Mouse (Mus musculus) lung, postnatal 0 days (tissue): ENCODE measurements at regions not wholly inside any gene's neighbourhood (a gene's known extent, or its start where the extent isn't known, plus 50 kb on each side); places are given as distances from the start of the nearest gene placed in this dataset.

Source experiments
- ATAC-seq: fragments of 200-750 bp; cut with Nextera tagmentation; 2 replicates; pipeline ENCODE4 v1.8.0; 2017; ENCODE audit warnings: moderate library complexity
- DNase-seq: peaks from one replicate; pipeline ENCODE4 v3.0.0-alpha.2; 2016; ENCODE audit warnings: low spot score
- H3K27ac ChIP-seq: fragments of 300-500 bp; sonication (generic); 2 replicates; pipeline ENCODE4 v1.5.1; 2014; ENCODE audit warnings: antibody characterized with exemption, mild to moderate bottlenecking, low read length, mixed read lengths
- H3K27me3 ChIP-seq: fragments of 300-500 bp; sonication (generic); replicated peaks from 2 replicates; pipeline ENCODE4 v1.6.1; 2014; ENCODE audit warnings: low read length, mixed read lengths; ENCODE audit not compliant: insufficient read depth
- H3K36me3 ChIP-seq: fragments of 300-500 bp; sonication (generic); 2 replicates; pipeline ENCODE4 v1.6.1; 2014; ENCODE audit warnings: low read length, mixed read lengths; ENCODE audit not compliant: insufficient read depth
- H3K4me1 ChIP-seq: fragments of 300-500 bp; sonication (generic); 2 replicates; pipeline ENCODE4 v1.6.1; 2014; ENCODE audit warnings: antibody characterized with exemption, low read depth, low read length, mixed read lengths; ENCODE audit not compliant: insufficient read depth
- H3K4me2 ChIP-seq: fragments of 300-500 bp; sonication (generic); replicated peaks from 2 replicates; pipeline ENCODE4 v1.6.1; 2014; ENCODE audit warnings: low read depth, mild to moderate bottlenecking, low read length, moderate library complexity, mixed read lengths
- H3K4me3 ChIP-seq: fragments of 300-500 bp; sonication (generic); 2 replicates; pipeline ENCODE4 v1.5.1; 2014; ENCODE audit warnings: low read depth, low read length
- H3K9ac ChIP-seq: fragments of 300-500 bp; sonication (generic); replicated peaks from 2 replicates; pipeline ENCODE4 v1.6.1; 2014; ENCODE audit warnings: low read depth, mild to moderate bottlenecking
- H3K9me3 ChIP-seq: fragments of 300-500 bp; sonication (generic); 2 replicates; pipeline ENCODE4 v1.6.1; 2016; ENCODE audit warnings: low read length, mixed read lengths
- CTCF ChIP-seq: IDR thresholded peaks from 2 replicates; pipeline ENCODE4 v1.5.1; 2016; ENCODE audit warnings: antibody characterized with exemption, mild to moderate bottlenecking
- EP300 ChIP-seq: IDR thresholded peaks from 2 replicates; pipeline ENCODE4 v1.6.1; 2016; ENCODE audit warnings: antibody characterized with exemption, mild to moderate bottlenecking, control low read depth
- WGBS: fragments of 180-500 bp; shearing (Covaris S2); extraction: QIAGEN DNeasy Blood & Tissue Kit; methylation state at CpG from one replicate; pipeline ENCODE4 v1.1.7; 2014; 5-methylcytosine and 5-hydroxymethylcytosine counted together

DNA sequence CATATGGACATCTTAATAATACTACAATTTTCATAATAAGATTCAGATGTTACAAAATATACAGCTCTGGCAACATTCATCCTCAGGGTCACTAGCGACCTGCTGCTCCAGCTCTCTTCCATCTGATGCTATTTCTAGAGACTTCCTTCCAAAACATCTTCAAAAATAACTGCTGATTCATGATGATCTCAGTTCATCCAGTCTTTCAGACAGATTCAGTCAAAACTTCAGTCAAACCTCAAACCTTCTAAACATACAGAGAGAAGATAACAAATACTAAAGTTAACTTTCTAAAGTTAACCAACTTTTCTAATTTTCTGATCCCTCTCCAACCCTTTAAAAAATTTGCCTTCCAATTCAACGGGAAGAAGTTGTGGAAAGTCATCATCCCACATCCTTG, 397.2 kb downstream of the Slco6d1 start:
- no peak overlapping the region for H3K27ac ChIP-seq
- ATAC-seq, result no peak
- no peak for DNase-seq
- no peaks in the 10 kb centered on the region for H3K4me1 ChIP-seq
- no peaks in the 10 kb centered on the region for H3K9me3 ChIP-seq
- no peak overlapping the region for H3K9ac ChIP-seq
- no peak for TF ChIP-seq EP300
- no peak for TF ChIP-seq CTCF
- H3K36me3 ChIP-seq, result no peaks in the 10 kb centered on the region
- no peak overlapping the region for H3K4me2 ChIP-seq
- WGBS, result 69% methylated on average over 2 of the region's 2 CpGs
- H3K4me3 ChIP-seq, result no peak overlapping the region
- H3K27me3 ChIP-seq, result no peaks in the 10 kb centered on the region

DNA sequence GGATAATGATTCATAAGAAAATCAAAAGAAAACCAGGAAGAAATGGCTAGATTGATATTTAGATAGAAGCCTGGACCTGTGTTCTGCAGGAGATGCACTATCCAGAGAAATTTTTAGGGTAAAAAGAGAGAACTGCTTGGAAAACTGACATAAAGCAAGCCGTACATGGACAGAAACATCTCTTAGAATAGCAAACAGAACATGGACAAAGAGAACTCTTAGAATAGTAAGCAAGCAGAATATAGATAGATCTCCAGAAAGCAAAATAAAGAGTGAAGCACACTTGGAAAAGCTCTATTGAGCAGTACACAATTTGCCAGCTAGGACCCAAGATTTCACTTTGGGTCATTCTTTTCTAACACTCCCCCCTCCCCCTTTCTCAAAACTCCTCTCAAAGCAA, 439.3 kb downstream of the Slco6d1 start:
- H3K4me2 ChIP-seq, result no peak overlapping the region
- TF ChIP-seq CTCF (no peak), EP300 (no peak)
- DNase-seq (no peak), ATAC-seq (no peak)
- H3K4me3 ChIP-seq, result no peak overlapping the region
- H3K27me3 ChIP-seq, result no peaks in the 10 kb centered on the region
- H3K27ac ChIP-seq, result no peak overlapping the region
- no peak overlapping the region for H3K9ac ChIP-seq
- H3K36me3 ChIP-seq, result no peaks in the 10 kb centered on the region
- 67% methylated on average over 1 of the region's 1 CpGs for WGBS
- no peaks in the 10 kb centered on the region for H3K9me3 ChIP-seq
- no peaks in the 10 kb centered on the region for H3K4me1 ChIP-seq

DNA sequence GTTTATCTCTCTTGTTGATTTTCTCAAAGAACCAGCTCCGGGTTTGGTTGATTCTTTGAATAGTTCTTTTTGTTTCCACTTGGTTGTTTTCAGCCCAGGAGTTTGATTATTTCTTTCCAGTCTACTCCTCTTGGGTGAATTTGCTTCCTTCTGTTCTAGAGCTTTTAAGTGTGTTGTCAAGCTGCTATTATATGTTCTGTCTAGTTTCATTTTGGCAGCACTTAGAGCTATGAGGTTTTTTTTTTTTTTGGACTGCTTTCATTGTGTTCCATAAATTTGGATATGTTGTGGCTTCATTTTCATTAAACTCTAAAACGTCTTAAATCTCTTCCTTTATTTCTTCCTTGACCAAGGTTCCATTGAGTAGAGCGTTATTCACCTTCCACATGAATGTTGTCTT, 485.3 kb downstream of the Slco6d1 start:
- Histone ChIP-seq H3K9me3 (no peaks in the 10 kb centered on the region), H3K9ac (no peak overlapping the region), H3K36me3 (no peaks in the 10 kb centered on the region), H3K4me1 (no peaks in the 10 kb centered on the region), H3K4me2 (no peak overlapping the region), H3K27me3 (no peaks in the 10 kb centered on the region), H3K27ac (no peak overlapping the region), H3K4me3 (no peak overlapping the region)
- no peak for ATAC-seq
- TF ChIP-seq EP300, result no peak
- no peak for TF ChIP-seq CTCF
- 72% methylated on average over 3 of the region's 3 CpGs for WGBS
- DNase-seq, result no peak

DNA sequence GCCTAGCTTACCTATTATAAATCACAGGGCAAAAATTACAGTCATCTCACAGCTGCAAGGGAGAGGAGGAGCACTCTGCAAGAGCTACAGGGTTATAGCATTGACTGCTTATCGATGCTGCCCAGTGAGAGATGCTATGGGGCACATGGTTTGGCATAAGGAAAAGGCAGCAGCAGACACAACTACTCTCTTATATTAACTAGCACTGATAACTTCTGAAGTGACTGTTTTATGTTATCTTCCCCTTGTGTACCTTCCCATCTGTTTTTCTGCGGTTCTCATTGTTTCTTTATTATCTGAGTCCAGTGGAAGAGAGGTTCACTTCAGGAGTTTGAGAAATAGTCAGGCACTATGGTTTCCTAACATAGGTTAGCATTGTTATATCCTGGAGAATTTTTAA, 502.1 kb downstream of the Slco6d1 start:
- no peak for ATAC-seq
- no peak overlapping the region for H3K4me2 ChIP-seq
- no peak for TF ChIP-seq EP300
- no peak for TF ChIP-seq CTCF
- no peaks in the 10 kb centered on the region for H3K9me3 ChIP-seq
- no peaks in the 10 kb centered on the region for H3K36me3 ChIP-seq
- no peak overlapping the region for H3K4me3 ChIP-seq
- H3K27me3 ChIP-seq, result no peaks in the 10 kb centered on the region
- DNase-seq, result no peak
- H3K27ac ChIP-seq, result no peak overlapping the region
- WGBS, result 83% methylated on average over 2 of the region's 2 CpGs
- H3K4me1 ChIP-seq, result no peaks in the 10 kb centered on the region
- no peak overlapping the region for H3K9ac ChIP-seq

DNA sequence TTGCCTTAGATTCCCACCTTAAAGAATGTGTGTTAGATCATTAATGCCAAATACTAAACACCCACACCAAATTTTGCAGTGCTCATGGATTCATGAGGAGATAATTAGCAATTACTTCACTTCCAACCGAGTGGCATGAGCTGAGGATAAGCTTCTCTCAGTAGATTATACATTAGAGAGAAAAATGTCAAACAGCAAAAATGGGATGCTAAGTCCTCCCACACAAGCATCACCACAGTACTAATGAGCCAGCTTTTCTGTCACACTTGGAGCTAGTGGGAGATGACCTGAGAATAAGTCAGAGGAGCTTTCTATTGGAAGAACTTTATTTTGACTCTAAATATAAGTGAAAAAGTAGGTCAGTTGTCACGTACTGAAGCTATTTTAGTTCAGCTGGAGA, 504.0 kb downstream of the Slco6d1 start:
- Histone ChIP-seq H3K36me3 (no peaks in the 10 kb centered on the region), H3K9me3 (no peaks in the 10 kb centered on the region), H3K4me1 (no peaks in the 10 kb centered on the region), H3K27me3 (no peaks in the 10 kb centered on the region), H3K27ac (no peak overlapping the region), H3K9ac (no peak overlapping the region), H3K4me2 (no peak overlapping the region), H3K4me3 (no peak overlapping the region)
- TF ChIP-seq EP300, result no peak
- no peak for TF ChIP-seq CTCF
- whole genome bisulfite sequencing, result 62% methylated on average over 2 of the region's 2 CpGs
- DNase-seq (no peak), ATAC-seq (no peak)

DNA sequence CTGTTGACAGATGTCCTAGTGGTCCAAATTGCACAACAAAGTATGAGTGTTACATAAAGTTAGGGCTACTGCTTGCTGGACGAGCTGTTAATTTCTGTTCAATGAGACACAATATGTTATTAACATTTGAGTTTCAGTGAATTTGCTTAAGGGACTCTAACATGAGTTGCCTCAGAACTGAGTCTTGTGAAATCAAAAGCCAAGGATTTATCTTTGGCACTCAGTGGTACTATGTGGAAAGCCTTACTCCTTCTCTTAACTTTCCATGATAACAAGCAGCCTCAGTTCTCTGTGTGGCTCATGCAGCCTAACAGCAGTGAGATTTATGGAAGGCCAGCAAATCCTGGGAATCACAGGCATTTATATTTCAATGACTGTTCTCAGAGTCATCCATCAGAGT, 510.0 kb downstream of the Slco6d1 start:
- no peak overlapping the region for H3K4me3 ChIP-seq
- WGBS, result 49% methylated on average over 1 of the region's 1 CpGs
- no peak overlapping the region for H3K4me2 ChIP-seq
- ATAC-seq (no peak), DNase-seq (peak; percentile 38)
- TF ChIP-seq CTCF (no peak), EP300 (no peak)
- H3K27ac ChIP-seq, result no peak overlapping the region
- no peak overlapping the region for H3K9ac ChIP-seq
- H3K36me3 ChIP-seq, result no peaks in the 10 kb centered on the region
- H3K27me3 ChIP-seq, result no peaks in the 10 kb centered on the region
- no peaks in the 10 kb centered on the region for H3K4me1 ChIP-seq
- no peaks in the 10 kb centered on the region for H3K9me3 ChIP-seq

DNA sequence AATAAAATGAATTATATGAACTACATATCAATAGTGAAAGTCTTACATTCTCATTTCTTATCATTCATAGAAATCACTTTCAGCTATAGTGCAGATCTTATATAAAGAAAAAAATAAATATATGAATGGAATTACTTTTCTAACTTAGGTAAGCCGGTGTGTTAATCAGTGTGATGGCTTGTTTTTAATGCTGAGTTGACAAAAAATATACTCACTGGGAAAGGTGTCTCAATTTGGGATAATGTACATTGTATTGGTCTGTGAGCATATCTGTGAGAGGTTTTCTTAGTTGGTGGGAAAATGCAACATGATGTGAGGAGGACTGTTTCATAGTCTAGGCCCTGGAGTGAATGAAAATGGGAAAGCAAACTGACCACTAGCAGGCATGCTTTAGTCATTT, 511.3 kb downstream of the Slco6d1 start:
- Histone ChIP-seq H3K36me3 (no peaks in the 10 kb centered on the region), H3K27ac (no peak overlapping the region), H3K4me1 (no peaks in the 10 kb centered on the region), H3K9me3 (no peaks in the 10 kb centered on the region), H3K27me3 (no peaks in the 10 kb centered on the region), H3K4me2 (no peak overlapping the region), H3K4me3 (no peak overlapping the region), H3K9ac (no peak overlapping the region)
- no peak for DNase-seq
- 92% methylated on average over 1 of the region's 1 CpGs for WGBS
- TF ChIP-seq CTCF (no peak), EP300 (no peak)
- no peak for ATAC-seq
